Mouse (Mus musculus): ENCODE results near the gene Itgb5. TPM values are rescaled to one million over a fixed set of nuclear protein-coding genes. Genes with fewer than 3 reads are reported as not detected.

Gene Itgb5
- polyA plus RNA-seq, 1 experiment from 2014 or later = 13.8 TPM

- Histone ChIP-seq H3K27me3 (ENCODE audit: control insufficient read depth, insufficient read depth, low read length) (no peaks in the 10 kb centered on the region), H3K4me2 (ENCODE audit: low read depth, low read length) (no peak overlapping the region), H3K4me3 (ENCODE audit: low read depth, low read length) (no peak overlapping the region), H3K4me1 (ENCODE audit: control insufficient read depth, insufficient read depth, low read length) (peaks cover 2% of the 10 kb centered on the region; the same call in 1 of the 2 replicates), H3K27ac (ENCODE audit: low read depth, low read length) (no peak overlapping the region), H3K9ac (replicated peaks; ENCODE audit: low read depth, low read length) (no peak overlapping the region), H3K9me3 (ENCODE audit: control insufficient read depth, low read length) (no peaks in the 10 kb centered on the region), H3K36me3 (ENCODE audit: control insufficient read depth, insufficient read depth, low read length) (no peaks in the 10 kb centered on the region)
- no peak for ATAC-seq (ENCODE audit: low read depth)
- 95% methylated on average over 8 of the region's 8 CpGs for WGBS
Observed at GRCm38 (mm10) chr16:33923758-33924157, 94.3 kb downstream of the Itgb5 start.

GRCm38 (mm10) chr16:33927263-33927824 is 97.9 kb downstream of the Itgb5 start:
- H3K36me3 ChIP-seq (ENCODE audit: control insufficient read depth, insufficient read depth, low read length) = no peaks in the 10 kb centered on the region
- no peak for ATAC-seq (ENCODE audit: low read depth)
- no peaks in the 10 kb centered on the region for H3K9me3 ChIP-seq (ENCODE audit: control insufficient read depth, low read length)
- H3K4me2 ChIP-seq (ENCODE audit: low read depth, low read length) = no peak overlapping the region
- H3K27me3 ChIP-seq (ENCODE audit: control insufficient read depth, insufficient read depth, low read length) = no peaks in the 10 kb centered on the region
- 87% methylated on average over 6 of the region's 6 CpGs for WGBS
- H3K9ac ChIP-seq (replicated peaks; ENCODE audit: low read depth, low read length) = no peak overlapping the region
- no peaks in the 10 kb centered on the region; the same call in 1 of the 2 replicates for H3K4me1 ChIP-seq (ENCODE audit: control insufficient read depth, insufficient read depth, low read length)
- no peak overlapping the region for H3K27ac ChIP-seq (ENCODE audit: low read depth, low read length)
- H3K4me3 ChIP-seq (ENCODE audit: low read depth, low read length) = no peak overlapping the region

- ATAC-seq (ENCODE audit: low read depth) = no peak
- Histone ChIP-seq H3K27me3 (ENCODE audit: control insufficient read depth, insufficient read depth, low read length) (no peaks in the 10 kb centered on the region), H3K36me3 (ENCODE audit: control insufficient read depth, insufficient read depth, low read length) (no peaks in the 10 kb centered on the region), H3K9me3 (ENCODE audit: control insufficient read depth, low read length) (no peaks in the 10 kb centered on the region), H3K4me2 (ENCODE audit: low read depth, low read length) (no peak overlapping the region), H3K27ac (ENCODE audit: low read depth, low read length) (peak overlapping the region; percentile 16), H3K4me1 (ENCODE audit: control insufficient read depth, insufficient read depth, low read length) (no peaks in the 10 kb centered on the region), H3K4me3 (ENCODE audit: low read depth, low read length) (no peak overlapping the region), H3K9ac (replicated peaks; ENCODE audit: low read depth, low read length) (no peak overlapping the region)
- 62% methylated on average over 9 of the region's 9 CpGs for WGBS
Observed at GRCm38 (mm10) chr16:33928788-33929462, 99.5 kb downstream of the Itgb5 start.

- no peak for ATAC-seq (ENCODE audit: low read depth)
- H3K4me1 ChIP-seq (ENCODE audit: control insufficient read depth, insufficient read depth, low read length) = no peaks in the 10 kb centered on the region
- H3K9ac ChIP-seq (replicated peaks; ENCODE audit: low read depth, low read length) = no peak overlapping the region
- no peak overlapping the region for H3K4me3 ChIP-seq (ENCODE audit: low read depth, low read length)
- H3K4me2 ChIP-seq (ENCODE audit: low read depth, low read length) = no peak overlapping the region
- no peaks in the 10 kb centered on the region for H3K27me3 ChIP-seq (ENCODE audit: control insufficient read depth, insufficient read depth, low read length)
- no peak overlapping the region for H3K27ac ChIP-seq (ENCODE audit: low read depth, low read length)
- 82% methylated on average over 6 of the region's 6 CpGs for WGBS
- H3K36me3 ChIP-seq (ENCODE audit: control insufficient read depth, insufficient read depth, low read length) = no peaks in the 10 kb centered on the region
- no peaks in the 10 kb centered on the region for H3K9me3 ChIP-seq (ENCODE audit: control insufficient read depth, low read length)
Observed at GRCm38 (mm10) chr16:33930785-33931184, 101.3 kb downstream of the Itgb5 start.

- Histone ChIP-seq H3K4me1 (ENCODE audit: control insufficient read depth, insufficient read depth, low read length) (no peaks in the 10 kb centered on the region), H3K27ac (ENCODE audit: low read depth, low read length) (no peak overlapping the region), H3K4me3 (ENCODE audit: low read depth, low read length) (no peak overlapping the region), H3K9ac (replicated peaks; ENCODE audit: low read depth, low read length) (no peak overlapping the region), H3K36me3 (ENCODE audit: control insufficient read depth, insufficient read depth, low read length) (no peaks in the 10 kb centered on the region), H3K9me3 (ENCODE audit: control insufficient read depth, low read length) (no peaks in the 10 kb centered on the region), H3K4me2 (ENCODE audit: low read depth, low read length) (no peak overlapping the region), H3K27me3 (ENCODE audit: control insufficient read depth, insufficient read depth, low read length) (no peaks in the 10 kb centered on the region)
- WGBS = 68% methylated on average over 2 of the region's 2 CpGs
- ATAC-seq (ENCODE audit: low read depth) = no peak
Observed at GRCm38 (mm10) chr16:33931682-33932081, 102.2 kb downstream of the Itgb5 start.

- no peak overlapping the region for H3K4me2 ChIP-seq (ENCODE audit: low read depth, low read length)
- no peak overlapping the region for H3K9ac ChIP-seq (replicated peaks; ENCODE audit: low read depth, low read length)
- no peak overlapping the region for H3K27ac ChIP-seq (ENCODE audit: low read depth, low read length)
- no peaks in the 10 kb centered on the region for H3K4me1 ChIP-seq (ENCODE audit: control insufficient read depth, insufficient read depth, low read length)
- no peak overlapping the region for H3K4me3 ChIP-seq (ENCODE audit: low read depth, low read length)
- no peak for ATAC-seq (ENCODE audit: low read depth)
- no peaks in the 10 kb centered on the region for H3K36me3 ChIP-seq (ENCODE audit: control insufficient read depth, insufficient read depth, low read length)
- 75% methylated on average over 5 of the region's 5 CpGs for WGBS
- no peaks in the 10 kb centered on the region for H3K27me3 ChIP-seq (ENCODE audit: control insufficient read depth, insufficient read depth, low read length)
- no peaks in the 10 kb centered on the region for H3K9me3 ChIP-seq (ENCODE audit: control insufficient read depth, low read length)
Observed at GRCm38 (mm10) chr16:33932126-33932525, 102.7 kb downstream of the Itgb5 start.

GRCm38 (mm10) chr16:33933411-33933810 is 103.9 kb downstream of the Itgb5 start:
- H3K36me3 ChIP-seq (ENCODE audit: control insufficient read depth, insufficient read depth, low read length) = no peaks in the 10 kb centered on the region
- 92% methylated on average over 11 of the region's 11 CpGs for WGBS
- ATAC-seq (ENCODE audit: low read depth) = no peak

GRCm38 (mm10) chr16:33934701-33935406 is 105.4 kb downstream of the Itgb5 start:
- 57% methylated on average over 5 of the region's 5 CpGs for WGBS
- ATAC-seq (ENCODE audit: low read depth) = no peak
- Histone ChIP-seq H3K27ac (ENCODE audit: low read depth, low read length) (0 out of 2 replicates have a peak overlapping the region, but pooled peaks have one; percentile 7), H3K4me1 (ENCODE audit: control insufficient read depth, insufficient read depth, low read length) (no peaks in the 10 kb centered on the region), H3K4me3 (ENCODE audit: low read depth, low read length) (no peak overlapping the region), H3K27me3 (ENCODE audit: control insufficient read depth, insufficient read depth, low read length) (no peaks in the 10 kb centered on the region), H3K9ac (replicated peaks; ENCODE audit: low read depth, low read length) (no peak overlapping the region), H3K4me2 (ENCODE audit: low read depth, low read length) (no peak overlapping the region), H3K36me3 (ENCODE audit: control insufficient read depth, insufficient read depth, low read length) (no peaks in the 10 kb centered on the region), H3K9me3 (ENCODE audit: control insufficient read depth, low read length) (no peaks in the 10 kb centered on the region)

More at GRCm38 (mm10) chr16:33933411-33933810, 103.9 kb downstream of the Itgb5 start:
- H3K9ac ChIP-seq (replicated peaks; ENCODE audit: low read depth, low read length) = no peak overlapping the region
- no peaks in the 10 kb centered on the region for H3K9me3 ChIP-seq (ENCODE audit: control insufficient read depth, low read length)
- H3K4me2 ChIP-seq (ENCODE audit: low read depth, low read length) = no peak overlapping the region
- no peak overlapping the region for H3K27ac ChIP-seq (ENCODE audit: low read depth, low read length)
- no peaks in the 10 kb centered on the region for H3K27me3 ChIP-seq (ENCODE audit: control insufficient read depth, insufficient read depth, low read length)
- no peaks in the 10 kb centered on the region for H3K4me1 ChIP-seq (ENCODE audit: control insufficient read depth, insufficient read depth, low read length)
- no peak overlapping the region for H3K4me3 ChIP-seq (ENCODE audit: low read depth, low read length)

GRCm38 (mm10) chr16:33935407-33935785 is 105.9 kb downstream of the Itgb5 start:
- no peaks in the 10 kb centered on the region for H3K9me3 ChIP-seq (ENCODE audit: control insufficient read depth, low read length)
- no peak for ATAC-seq (ENCODE audit: low read depth)
- no peak overlapping the region for H3K4me2 ChIP-seq (ENCODE audit: low read depth, low read length)
- no peaks in the 10 kb centered on the region for H3K4me1 ChIP-seq (ENCODE audit: control insufficient read depth, insufficient read depth, low read length)
- no peak overlapping the region for H3K27ac ChIP-seq (ENCODE audit: low read depth, low read length)
- no peaks in the 10 kb centered on the region for H3K27me3 ChIP-seq (ENCODE audit: control insufficient read depth, insufficient read depth, low read length)
- no peak overlapping the region for H3K9ac ChIP-seq (replicated peaks; ENCODE audit: low read depth, low read length)
- H3K36me3 ChIP-seq (ENCODE audit: control insufficient read depth, insufficient read depth, low read length) = no peaks in the 10 kb centered on the region
- WGBS = 88% methylated on average over 6 of the region's 6 CpGs
- no peak overlapping the region for H3K4me3 ChIP-seq (ENCODE audit: low read depth, low read length)
